Mouse (Mus musculus) left cerebral cortex, postnatal 36 days (tissue): Measurements from ENCODE around the gene Calu. TPM values are rescaled to one million over a fixed set of nuclear protein-coding genes. Genes with fewer than 3 reads are reported as not detected.

ENCODE experiments used
- DNase-seq, 2 experiments: peaks; one replicate each; pipeline ENCODE4 v3.0.0; 2021 to 2022; ENCODE audit warnings: low spot score in 2 of 2, mixed read lengths in 1 of 2
- intact Hi-C: fragments of 180-260 bp; cut with DNase I; formaldehyde crosslinking; loops from one replicate; pipeline ENCODE4 v1.15.1; 2025
- microRNA-seq: library from miRNA; unstranded; fragments of <30 nt; microRNA quantifications from one replicate; pipeline ENCODE4 v1.2.0, GENCODE M21; 2022
- total RNA-seq, 2 experiments: library from RNA; stranded (reverse); gene quantifications; 2 replicates each; pipeline ENCODE4 v1.2.3; 2021

Calu gene
- total RNA-seq, 2 experiments from 2014 or later = 65.3 to 66.4 TPM

DNA sequence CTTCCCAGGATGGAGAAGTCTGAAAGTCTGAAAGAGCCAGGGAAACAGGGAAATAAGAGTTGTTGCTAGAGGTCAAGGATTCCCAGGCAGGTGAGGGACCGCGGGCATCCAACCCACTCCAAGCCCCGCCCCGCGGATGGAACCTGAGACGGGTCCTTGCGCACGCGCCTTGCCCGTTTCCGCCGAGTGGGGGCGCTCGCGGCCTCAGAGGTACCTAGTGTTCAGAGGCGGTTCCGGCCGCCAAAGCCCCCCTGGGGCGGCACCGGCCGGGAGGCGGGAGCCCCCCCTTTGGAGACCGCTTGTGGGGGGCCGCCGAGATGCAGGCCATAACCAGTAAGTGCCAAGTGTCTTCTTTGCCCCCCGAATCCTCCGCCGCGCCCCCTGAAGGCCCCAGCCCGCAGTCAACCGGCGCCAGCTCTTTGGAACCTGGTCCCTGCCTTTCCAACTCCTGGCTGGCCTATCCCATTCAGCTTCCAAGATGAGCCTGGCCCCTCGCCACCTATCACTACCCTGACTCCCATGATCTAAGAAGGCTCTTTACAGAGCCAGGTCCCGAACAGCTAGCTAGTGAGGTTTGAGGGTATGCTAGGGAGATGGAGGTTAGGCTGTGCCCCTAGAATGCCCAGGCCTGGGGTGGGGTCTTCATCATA is 54.9 kb downstream of the Calu start:
- intact Hi-C loops = no loop called here
- no peak for DNase-seq

DNA sequence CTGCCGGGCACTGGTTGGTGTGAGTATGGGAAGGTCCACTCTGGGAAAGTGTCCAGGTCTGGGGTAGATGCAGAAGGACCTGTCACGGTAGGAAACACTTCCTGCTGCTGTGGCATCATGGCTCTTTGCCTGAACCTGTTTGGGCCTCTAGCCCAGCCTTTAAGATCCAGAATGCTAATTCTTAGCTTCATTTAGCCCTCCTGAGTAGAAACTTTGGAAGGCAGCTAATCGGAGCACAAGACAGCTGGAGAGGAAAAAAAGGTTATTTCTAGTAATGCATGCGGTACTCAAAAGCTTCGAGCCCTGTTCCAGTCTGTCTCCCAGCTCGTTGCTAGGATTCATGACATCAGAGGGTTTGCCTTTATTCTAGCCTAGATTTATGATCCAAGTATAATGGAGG is 58.5 kb downstream of the Calu start:
- DNase-seq = no peak
- intact Hi-C loops = no loop called here

DNA sequence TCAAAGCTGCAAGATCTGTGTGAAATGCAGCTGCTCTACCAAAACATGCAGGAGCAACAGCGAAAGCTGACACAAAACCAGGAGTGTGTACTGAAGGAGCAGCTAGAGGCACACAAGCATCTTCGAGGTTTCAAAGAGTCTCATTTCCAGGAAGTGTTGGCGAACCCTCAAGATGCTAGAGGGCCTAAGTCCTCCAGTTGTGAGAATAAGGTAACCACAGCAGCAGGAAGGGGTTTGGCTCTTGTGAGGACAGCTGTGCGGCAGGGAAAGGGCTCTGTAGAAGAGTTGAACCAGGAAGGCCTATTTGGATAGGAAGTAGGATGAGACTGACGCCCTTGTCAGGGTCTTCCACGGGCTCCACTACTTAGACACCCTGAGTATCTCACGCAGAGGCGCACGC is 67.6 kb downstream of the Calu start:
- intact Hi-C loops = no loop called here
- DNase-seq = no peak

DNA sequence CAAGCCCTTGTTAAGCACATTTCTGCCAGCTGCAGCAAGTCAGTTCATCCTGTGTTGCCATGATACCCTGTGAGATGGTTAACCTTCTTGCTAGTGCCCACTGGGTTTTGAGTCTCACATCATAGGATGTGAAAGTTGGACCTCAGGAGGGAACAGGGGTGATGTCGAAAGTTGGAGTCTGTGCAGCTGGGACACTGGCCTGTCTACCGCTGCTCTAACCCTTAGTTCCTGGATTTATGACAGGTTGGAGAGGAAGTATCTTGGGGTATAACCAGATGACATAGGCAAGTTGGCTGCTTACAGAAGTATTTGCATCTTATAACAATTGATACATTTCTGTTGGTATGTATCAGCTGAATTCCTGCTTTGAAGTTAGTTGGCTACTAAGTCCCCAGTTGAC is 72.7 kb downstream of the Calu start:
- DNase-seq = no peak
- intact Hi-C loops = no loop called here

DNA sequence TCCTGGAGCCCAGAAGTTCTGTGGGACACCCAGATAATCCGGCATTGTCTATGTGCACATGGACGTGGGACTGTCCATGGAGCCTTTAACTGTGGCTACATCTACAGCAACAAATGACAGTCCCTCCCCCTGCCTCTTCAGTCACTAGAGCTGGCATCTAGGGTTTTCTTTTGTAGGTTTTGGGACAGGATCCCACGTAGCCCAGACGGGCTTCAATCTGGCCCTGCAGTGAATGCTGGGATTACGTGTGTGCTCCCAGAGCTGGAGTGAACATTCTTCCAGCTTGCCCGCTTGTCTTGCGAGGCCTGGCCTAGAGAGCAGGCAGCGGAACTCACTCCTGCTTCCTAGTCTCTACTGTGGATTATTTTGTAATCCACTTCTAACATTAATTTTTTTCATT is 77.2 kb downstream of the Calu start:
- intact Hi-C loops = no loop called here
- no peak for DNase-seq

DNA sequence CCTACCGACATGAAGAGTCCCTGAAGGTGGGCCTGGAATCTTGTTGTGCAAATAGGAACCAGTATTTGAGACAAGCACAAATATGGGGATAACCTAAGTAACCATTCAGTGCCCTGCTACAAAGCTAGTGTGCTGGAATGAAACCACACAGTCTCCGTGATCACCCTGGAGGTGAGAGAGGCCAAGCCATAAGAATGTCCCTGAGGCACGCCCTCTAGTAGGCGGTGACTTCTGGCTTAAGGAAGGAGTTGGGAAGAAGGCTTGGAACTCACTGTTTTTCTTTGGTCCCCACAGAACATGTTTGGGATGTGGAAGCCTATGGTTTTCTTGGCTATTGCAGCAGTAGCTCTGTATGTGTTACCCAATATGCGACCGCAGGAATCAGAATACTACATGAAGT is 78.5 kb downstream of the Calu start:
- no peak for DNase-seq
- intact Hi-C loops = no loop called here

Small RNAs within 50 kb of the gene (microRNA-seq; reads per million reads assigned to microRNA genes)
- 0.76 reads per million for gene Gm26220
- not detected for gene Gm44354

Other genes with a start within 250 kb of the Calu start
- 10 to 100 TPM; 32.1 to 57.4 TPM for gene Rbm28, start 183.1 kb upstream of the Calu start, total RNA-seq
- gene Prrt4, start 168.5 kb upstream of the Calu start, total RNA-seq = 1 to 10 TPM; 2.9 to 3.1 TPM
- gene Impdh1, start 131.7 kb upstream of the Calu start, total RNA-seq = 10 to 100 TPM; 63.5 to 69.7 TPM
- 1 to 10 TPM; 6.5 to 7.5 TPM for gene Hilpda, start 75.6 kb upstream of the Calu start, total RNA-seq
- under 1 TPM; 0.32 to 0.79 TPM for gene Fam71f2, start 68.5 kb upstream of the Calu start, total RNA-seq
- gene Fam71f1, start 28.9 kb upstream of the Calu start, total RNA-seq = not detected
- gene Opn1sw, start 40.4 kb downstream of the Calu start, total RNA-seq = under 1 TPM in 1 of 2 experiments, not detected in 1; 0.17 TPM
- gene Ccdc136, start 48.2 kb downstream of the Calu start, total RNA-seq = 10 to 100 TPM; 90.3 to 90.4 TPM
- gene Flnc, start 85.2 kb downstream of the Calu start, total RNA-seq = 1 to 10 TPM; 1.7 to 2.0 TPM
- 100 to 1,000 TPM; 229 to 263 TPM for gene Atp6v1f, start 119.6 kb downstream of the Calu start, total RNA-seq
- gene Atp6v1fnb, start 123.4 kb downstream of the Calu start, total RNA-seq = under 1 TPM; 0.49 to 0.63 TPM
- gene Kcp, start 159.9 kb downstream of the Calu start, total RNA-seq = 1 to 10 TPM in 1 of 2 experiments, under 1 TPM in 1; 0.54 to 1.9 TPM
- 1 to 10 TPM; 4.4 to 4.7 TPM for gene Irf5, start 178.6 kb downstream of the Calu start, total RNA-seq